Mouse (Mus musculus) kidney, embryonic 14.5 days (tissue): ENCODE data around the gene Grm7. TPM values are rescaled to one million over a fixed set of nuclear protein-coding genes. Genes with fewer than 3 reads are reported as not detected.
A peak's percentile ranks its signal among the peaks of the same experiment; 100 is the strongest.

ENCODE experiments used
- ATAC-seq: fragments of 200-750 bp; cut with Nextera tagmentation; 2 replicates; pipeline ENCODE4 v1.8.0; 2017; ENCODE audit warnings: moderate number of reproducible peaks, mild to moderate bottlenecking, moderate TSS enrichment, moderate library complexity; ENCODE audit not compliant: low FRiP score, low TSS enrichment
- H3K27ac ChIP-seq: fragments of 300-500 bp; sonication (generic); 2 replicates; pipeline ENCODE4 v1.5.1; 2014; ENCODE audit warnings: low read depth, mild to moderate bottlenecking, low read length, moderate library complexity, mixed read lengths
- H3K27me3 ChIP-seq: fragments of 300-500 bp; sonication (generic); 2 replicates; pipeline ENCODE4 v1.6.1; 2014; ENCODE audit warnings: mild to moderate bottlenecking, low read length; ENCODE audit not compliant: control insufficient read depth, insufficient read depth
- H3K36me3 ChIP-seq: fragments of 300-500 bp; sonication (generic); 2 replicates; pipeline ENCODE4 v1.6.1; 2014; ENCODE audit warnings: low read length, mixed read lengths; ENCODE audit not compliant: control insufficient read depth, insufficient read depth
- H3K4me1 ChIP-seq: fragments of 300-500 bp; sonication (generic); 2 replicates; pipeline ENCODE4 v1.6.1; 2014; ENCODE audit warnings: low read length, mixed read lengths; ENCODE audit not compliant: control insufficient read depth, insufficient read depth
- H3K4me2 ChIP-seq: fragments of 300-500 bp; sonication (generic); replicated peaks from 2 replicates; pipeline ENCODE4 v1.6.1; 2014; ENCODE audit warnings: low read depth, mild to moderate bottlenecking, low read length
- H3K4me3 ChIP-seq: fragments of 300-500 bp; sonication (generic); 2 replicates; pipeline ENCODE4 v1.5.1; 2014; ENCODE audit warnings: mild to moderate bottlenecking, low read length
- H3K9ac ChIP-seq: fragments of 300-500 bp; sonication (generic); 2 replicates; pipeline ENCODE4 v1.6.1; 2014; ENCODE audit warnings: low read depth, mild to moderate bottlenecking, low read length, moderate library complexity
- H3K9me3 ChIP-seq: fragments of 300-500 bp; sonication (generic); 2 replicates; pipeline ENCODE4 v1.6.1; 2016; ENCODE audit warnings: low read length; ENCODE audit not compliant: control insufficient read depth
- WGBS: fragments of 180-500 bp; shearing (Covaris S2); extraction: QIAGEN DNeasy Blood & Tissue Kit; methylation state at CpG from one replicate; pipeline ENCODE4 v1.1.7; 2014; 5-methylcytosine and 5-hydroxymethylcytosine counted together
- polyA plus RNA-seq: library from polyadenylated mRNA; unstranded; fragments of >200 nt; fragmentation: Nextera tagmentation; extraction: Ambion mirVana; gene quantifications from 2 replicates; pipeline ENCODE4 v1.2.1, GENCODE M21; 2014

Grm7 gene
- polyA plus RNA-seq, 1 experiment from 2014 or later, result 4.8 TPM

DNA sequence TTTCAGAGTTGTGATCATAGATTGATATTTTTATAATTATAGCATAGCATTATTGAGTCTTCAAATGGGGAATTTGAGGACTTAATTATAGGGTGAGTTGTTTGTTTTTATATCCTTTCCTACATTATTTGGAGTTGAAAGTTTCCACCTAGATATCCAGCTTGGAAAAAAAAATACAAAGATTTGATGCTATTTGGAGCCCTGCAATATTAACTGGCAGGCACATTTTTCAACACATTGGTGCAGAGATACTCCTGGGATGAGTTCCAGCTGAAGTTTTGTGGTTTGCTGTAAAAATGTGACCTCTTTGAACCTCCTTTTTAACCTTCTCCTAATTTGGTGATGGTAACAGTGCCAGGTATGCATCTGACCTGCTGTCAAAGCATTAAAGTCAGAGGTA is 802.5 kb downstream of the Grm7 start:
- Histone ChIP-seq H3K36me3 (no peaks in the 10 kb centered on the region), H3K4me3 (no peak overlapping the region), H3K4me2 (no peak overlapping the region), H3K27me3 (no peaks in the 10 kb centered on the region), H3K9me3 (no peaks in the 10 kb centered on the region), H3K4me1 (0 out of 2 replicates have a peak, but pooled peaks cover 2% of the 10 kb centered on the region), H3K27ac (no peak overlapping the region), H3K9ac (no peak overlapping the region)
- no peak for ATAC-seq

DNA sequence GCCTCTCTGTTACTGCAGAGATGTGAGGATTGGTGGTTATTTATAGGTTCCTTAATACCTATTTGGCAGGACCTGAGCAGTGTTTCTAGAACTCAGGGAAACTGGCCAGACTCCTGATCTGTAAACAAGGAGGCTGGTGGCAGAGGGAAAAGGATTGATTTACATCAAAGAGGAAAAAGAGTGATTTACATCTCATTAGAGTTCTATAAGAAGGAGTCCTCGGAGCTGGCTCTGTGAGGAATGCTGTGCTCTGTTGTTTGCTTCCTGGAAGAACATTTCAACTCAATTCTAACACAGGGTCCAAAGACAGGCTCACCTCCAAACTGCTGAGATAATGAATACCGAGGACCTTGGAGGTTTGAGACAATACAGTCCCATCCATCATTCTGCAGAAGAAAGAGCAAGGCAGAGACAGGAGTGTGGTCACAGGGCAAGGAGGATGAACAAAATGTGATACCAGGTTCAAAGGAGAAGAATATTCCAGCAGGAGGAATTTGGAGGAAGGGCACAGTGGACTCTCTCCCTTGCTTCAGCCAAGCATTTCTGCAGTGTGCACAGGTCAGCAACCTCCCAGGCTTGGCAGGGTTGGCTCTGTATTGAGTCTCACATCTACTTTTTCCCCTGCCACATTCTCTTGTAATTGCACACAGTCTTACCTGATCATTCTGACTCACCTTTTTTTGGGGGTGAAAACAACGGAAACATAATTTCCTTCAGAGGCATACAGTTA is 803.8 kb downstream of the Grm7 start:
- Histone ChIP-seq H3K36me3 (no peaks in the 10 kb centered on the region), H3K4me2 (no peak overlapping the region), H3K27ac (no peak overlapping the region), H3K4me3 (no peak overlapping the region), H3K4me1 (0 out of 2 replicates have a peak, but pooled peaks cover 2% of the 10 kb centered on the region), H3K9ac (no peak overlapping the region), H3K27me3 (no peaks in the 10 kb centered on the region), H3K9me3 (no peaks in the 10 kb centered on the region)
- ATAC-seq, result peak; percentile 59; the same call in 1 of the 2 replicates
- WGBS, result 29% methylated on average over 3 of the region's 3 CpGs

DNA sequence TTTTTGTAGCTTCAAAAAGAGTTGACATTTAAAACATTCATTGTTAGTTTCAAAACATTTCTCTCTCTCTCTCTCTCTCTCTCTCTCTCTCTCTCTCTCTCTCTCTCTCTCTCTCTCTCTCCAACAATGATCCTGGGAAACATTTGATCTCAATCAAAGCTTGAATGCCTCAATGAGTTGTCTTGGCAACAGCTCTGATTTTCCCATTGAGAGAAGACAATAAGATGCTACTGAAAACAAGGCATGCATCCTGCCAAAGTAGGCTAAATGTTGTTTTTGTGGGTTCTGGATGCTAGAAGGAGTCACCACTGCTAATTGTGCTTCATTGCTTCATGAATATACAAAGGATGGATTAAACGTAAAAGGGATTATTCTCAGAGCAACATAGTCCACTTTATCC is 836.5 kb downstream of the Grm7 start:
- no peak for ATAC-seq
- H3K4me3 ChIP-seq, result no peak overlapping the region
- 74% methylated on average over 1 of the region's 1 CpGs for WGBS

DNA sequence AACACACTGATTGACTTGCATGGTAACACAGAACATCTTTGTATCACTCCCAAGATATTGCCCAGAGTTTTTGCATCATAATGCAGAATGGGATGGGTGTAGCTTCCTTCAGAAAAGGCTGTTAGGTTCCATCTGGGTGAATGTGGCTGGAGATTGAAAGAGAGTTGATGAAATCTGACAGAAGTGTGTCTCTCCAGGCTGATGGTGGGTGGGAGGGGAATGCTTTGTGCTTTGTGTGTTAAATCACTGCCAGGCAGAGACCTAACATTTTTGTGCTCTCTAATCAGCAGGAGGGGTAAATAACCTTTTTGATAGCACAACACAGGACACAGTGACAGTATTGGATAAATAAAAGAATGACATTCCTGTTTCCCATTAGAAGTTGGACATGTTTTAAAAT is 840.7 kb downstream of the Grm7 start:
- Histone ChIP-seq H3K27ac (no peak overlapping the region), H3K4me3 (no peak overlapping the region), H3K4me1 (no peaks in the 10 kb centered on the region), H3K27me3 (no peaks in the 10 kb centered on the region), H3K36me3 (no peaks in the 10 kb centered on the region), H3K9ac (no peak overlapping the region), H3K4me2 (no peak overlapping the region), H3K9me3 (no peaks in the 10 kb centered on the region)
- no peak for ATAC-seq

More for the DNA sequence above, 836.5 kb downstream of the Grm7 start:
- H3K9me3 ChIP-seq, result no peaks in the 10 kb centered on the region
- H3K36me3 ChIP-seq, result no peaks in the 10 kb centered on the region
- H3K27ac ChIP-seq, result no peak overlapping the region
- no peaks in the 10 kb centered on the region for H3K27me3 ChIP-seq
- no peak overlapping the region for H3K9ac ChIP-seq
- H3K4me1 ChIP-seq, result no peaks in the 10 kb centered on the region
- H3K4me2 ChIP-seq, result no peak overlapping the region

DNA sequence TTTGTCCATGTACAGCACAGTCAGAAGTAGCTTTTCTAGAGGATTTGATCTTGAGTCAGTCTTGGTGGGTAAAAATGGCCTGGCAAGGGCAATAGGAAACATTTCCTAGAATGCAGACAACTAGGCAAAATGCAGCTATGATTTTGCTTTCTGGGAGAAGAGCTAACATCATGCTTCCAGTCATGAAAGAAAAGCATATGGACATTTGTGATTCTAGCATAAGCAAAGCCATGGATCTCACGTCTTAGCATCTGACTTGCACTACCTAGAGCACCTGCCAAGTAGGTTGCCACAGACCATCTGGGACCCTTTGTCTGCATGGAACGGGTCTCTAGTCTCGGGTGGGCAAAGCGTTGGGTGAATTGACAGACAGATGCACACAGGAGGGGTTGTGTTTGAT is 842.2 kb downstream of the Grm7 start:
- H3K4me2 ChIP-seq, result no peak overlapping the region
- H3K27ac ChIP-seq, result no peak overlapping the region
- no peaks in the 10 kb centered on the region for H3K4me1 ChIP-seq
- WGBS, result 90% methylated on average over 4 of the region's 4 CpGs
- no peak overlapping the region for H3K9ac ChIP-seq
- no peaks in the 10 kb centered on the region for H3K36me3 ChIP-seq
- no peak overlapping the region for H3K4me3 ChIP-seq
- no peaks in the 10 kb centered on the region for H3K27me3 ChIP-seq
- no peaks in the 10 kb centered on the region for H3K9me3 ChIP-seq
- ATAC-seq, result no peak

DNA sequence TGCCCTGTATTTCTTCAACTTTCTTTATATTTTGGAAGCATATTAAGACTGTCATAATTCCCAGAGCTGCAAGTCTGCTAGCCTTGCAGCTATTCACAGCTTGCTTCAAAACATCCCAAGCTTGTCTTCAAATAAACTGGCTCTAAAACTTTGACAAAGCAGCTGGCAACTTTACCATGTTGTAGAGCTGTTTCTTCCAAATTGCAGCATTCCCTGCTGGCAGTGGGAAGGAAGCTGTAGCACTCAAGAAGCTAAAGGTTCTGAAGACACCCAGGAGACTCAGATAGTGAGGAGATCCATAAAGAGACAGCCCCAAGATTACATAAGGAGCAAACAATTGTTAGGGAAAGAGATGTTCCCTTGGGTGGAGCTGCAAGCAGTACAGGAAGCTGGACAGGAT is 846.8 kb downstream of the Grm7 start:
- no peak overlapping the region for H3K27ac ChIP-seq
- no peaks in the 10 kb centered on the region for H3K9me3 ChIP-seq
- H3K4me3 ChIP-seq, result no peak overlapping the region
- no peaks in the 10 kb centered on the region for H3K36me3 ChIP-seq
- no peak overlapping the region for H3K9ac ChIP-seq
- no peak for ATAC-seq
- H3K4me2 ChIP-seq, result no peak overlapping the region
- H3K27me3 ChIP-seq, result no peaks in the 10 kb centered on the region
- H3K4me1 ChIP-seq, result no peaks in the 10 kb centered on the region

DNA sequence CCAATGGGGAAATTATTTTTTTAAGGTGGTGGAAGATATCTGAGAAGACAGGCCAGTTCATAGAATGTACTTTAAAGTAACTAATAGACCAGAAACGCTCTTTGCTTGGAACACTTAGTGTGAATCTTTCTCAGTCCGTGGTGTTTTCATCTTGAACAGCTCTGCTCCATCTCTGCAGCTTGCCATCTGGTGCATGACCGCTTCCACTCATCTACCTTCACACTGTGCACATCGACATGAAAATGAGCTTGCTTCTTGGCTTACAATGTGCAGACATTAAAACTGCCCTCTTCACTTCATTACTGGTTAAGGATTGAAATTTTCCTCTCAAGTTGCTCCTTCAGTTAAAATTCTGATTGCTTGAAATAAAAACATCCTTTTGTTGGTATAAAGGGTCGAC is 854.2 kb downstream of the Grm7 start:
- ATAC-seq, result no peak
- Histone ChIP-seq H3K9me3 (no peaks in the 10 kb centered on the region), H3K36me3 (no peaks in the 10 kb centered on the region), H3K4me1 (no peaks in the 10 kb centered on the region), H3K27me3 (no peaks in the 10 kb centered on the region), H3K4me3 (no peak overlapping the region), H3K4me2 (no peak overlapping the region), H3K27ac (no peak overlapping the region), H3K9ac (no peak overlapping the region)
- 76% methylated on average over 5 of the region's 5 CpGs for WGBS

DNA sequence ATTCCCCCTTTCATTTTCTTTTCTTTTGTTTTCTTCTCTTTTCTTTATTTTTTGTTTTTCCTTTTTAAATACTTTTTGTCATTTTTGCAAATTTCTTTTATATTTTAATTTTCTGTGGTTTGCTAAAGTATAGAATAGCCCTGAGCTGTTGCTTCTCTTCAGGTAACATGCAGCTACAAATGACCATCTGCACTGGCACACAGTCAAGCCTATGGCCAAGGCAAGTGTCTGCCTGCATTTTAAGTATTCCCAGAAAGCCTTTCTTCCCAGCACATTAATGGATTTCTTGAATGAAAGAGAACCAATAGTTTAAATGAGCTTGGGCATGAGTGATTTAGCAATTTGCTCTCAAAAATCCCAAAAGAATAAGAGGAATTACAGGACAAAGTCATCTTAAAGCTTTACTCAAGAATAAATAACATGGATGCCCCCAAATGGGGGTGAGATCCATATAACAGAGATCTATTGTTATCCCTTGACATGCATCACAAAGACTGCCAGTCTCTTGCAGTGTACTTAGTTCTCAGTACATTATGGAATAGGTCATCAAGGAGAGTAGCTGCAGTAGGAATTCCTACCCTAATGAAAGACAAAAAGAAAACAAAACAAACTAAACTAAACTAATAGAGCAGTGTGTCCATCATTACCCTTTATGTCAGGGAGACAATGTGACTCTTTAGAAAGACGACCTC is 865.5 kb downstream of the Grm7 start:
- no peak overlapping the region for H3K9ac ChIP-seq
- 73% methylated on average over 1 of the region's 1 CpGs for WGBS
- ATAC-seq, result no peak

DNA sequence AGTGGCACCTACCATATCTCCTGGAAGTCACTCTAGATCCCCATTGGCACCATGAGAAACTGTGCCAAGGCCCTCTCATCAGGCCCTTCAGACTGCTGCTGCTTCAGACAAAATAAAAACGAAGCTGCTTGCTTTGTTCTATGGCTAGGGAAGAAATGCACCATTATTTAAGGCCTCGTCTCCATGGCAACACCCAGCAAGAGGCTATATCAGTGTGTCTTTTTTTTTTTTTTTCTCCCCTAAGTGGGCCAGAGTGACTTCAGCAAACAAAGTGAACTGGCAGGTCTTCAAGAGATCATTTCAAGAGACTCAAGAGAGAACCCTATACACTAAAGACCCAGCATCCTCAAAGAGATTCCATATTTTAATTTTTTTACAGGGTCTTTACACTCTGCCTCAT is 867.0 kb downstream of the Grm7 start:
- H3K4me1 ChIP-seq, result no peaks in the 10 kb centered on the region
- no peak overlapping the region for H3K27ac ChIP-seq
- no peak for ATAC-seq
- H3K27me3 ChIP-seq, result no peaks in the 10 kb centered on the region
- no peak overlapping the region for H3K9ac ChIP-seq
- 69% methylated on average over 2 of the region's 2 CpGs for WGBS
- H3K9me3 ChIP-seq, result no peaks in the 10 kb centered on the region
- H3K36me3 ChIP-seq, result no peaks in the 10 kb centered on the region
- no peak overlapping the region for H3K4me2 ChIP-seq
- no peak overlapping the region for H3K4me3 ChIP-seq

More for the DNA sequence above, 865.5 kb downstream of the Grm7 start:
- Histone ChIP-seq H3K4me2 (no peak overlapping the region), H3K27me3 (no peaks in the 10 kb centered on the region), H3K4me1 (no peaks in the 10 kb centered on the region), H3K27ac (no peak overlapping the region), H3K4me3 (no peak overlapping the region), H3K36me3 (no peaks in the 10 kb centered on the region), H3K9me3 (no peaks in the 10 kb centered on the region)
